Mouse (Mus musculus) gastrocnemius, postnatal 36 days (tissue): ENCODE results near the gene Toe1. TPM values are rescaled to one million over a fixed set of nuclear protein-coding genes. Genes with fewer than 3 reads are reported as not detected.
"Not testable (repeated sequence)": the region's sequence is repeated elsewhere in the genome, so short reads cannot be mapped to it uniquely, and the experiment has no call there.

Experiments
- DNase-seq, 2 experiments: peaks; one replicate each; pipeline ENCODE4 v3.0.0; 2022
- intact Hi-C: fragments of 180-260 bp; cut with DNase I; formaldehyde crosslinking; loops from one replicate; pipeline ENCODE4 v1.15.1; 2025
- long read RNA-seq, 2 experiments: library from polyadenylated mRNA; stranded (forward); transcript quantifications; one replicate each; pipeline ENCODE4 v2.0.0; 2021
- total RNA-seq, 2 experiments: library from RNA; stranded (reverse); gene quantifications; 2 replicates each; pipeline ENCODE4 v1.2.3; 2021

The Toe1 gene
- total RNA-seq, result 1 to 10 TPM; 4.4 TPM
- long read RNA-seq, experiment 1, partial matches to known transcripts, result 0 of 5 reads
- long read RNA-seq, experiment 1, other reads (novel, unspliced or antisense), result 3 of 5 reads
- long read RNA-seq, experiment 2, partial matches to known transcripts, result 6 of 10 reads
- long read RNA-seq, experiment 2, other reads (novel, unspliced or antisense), result 2 of 10 reads

- intact Hi-C loops, result no loop called here
- DNase-seq, result peak; percentile 84 to 93
Measured at GRCm38 (mm10) chr4:116807197-116808129, at the start of gene Toe1, which contains the start of gene Mutyh. Gene Toe1, minus strand, starts transcription at chr4:116807640. Gene Mutyh, plus strand, starts transcription at chr4:116807723.

GRCm38 (mm10) chr4:116857203-116857602, 49.8 kb upstream of the Toe1 start:
- no peak for DNase-seq
- intact Hi-C loops, result no loop called here

GRCm38 (mm10) chr4:116854286-116854685, 46.8 kb upstream of the Toe1 start:
- intact Hi-C loops, result no loop called here
- no peak for DNase-seq

GRCm38 (mm10) chr4:116849901-116850300, 42.5 kb upstream of the Toe1 start:
- intact Hi-C loops, result no loop called here
- no peak for DNase-seq

DNA sequence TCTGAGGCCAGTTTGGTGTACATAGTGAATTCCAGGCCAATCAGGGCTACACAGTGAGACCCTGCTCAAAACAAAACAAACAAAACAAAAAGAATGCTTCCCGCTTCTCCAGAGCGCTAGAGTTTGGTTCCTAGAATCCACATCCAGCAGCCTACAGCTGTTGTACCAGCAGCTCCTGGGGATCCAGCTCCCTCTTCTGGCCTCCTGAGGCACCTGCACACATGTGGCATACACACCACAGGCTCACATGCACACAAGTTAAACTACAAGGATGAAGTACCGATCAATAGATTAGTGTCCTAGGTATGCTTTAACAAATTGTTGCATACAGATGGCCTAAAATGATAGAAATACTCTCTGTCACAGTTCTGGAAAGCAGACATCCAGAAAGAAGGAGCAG, 36.9 kb upstream of the Toe1 start:
- no peak for DNase-seq
- intact Hi-C loops, result no loop called here

- intact Hi-C loops, result no loop called here
- no peak for DNase-seq
Measured at GRCm38 (mm10) chr4:116840841-116841240, 33.4 kb upstream of the Toe1 start.

DNA sequence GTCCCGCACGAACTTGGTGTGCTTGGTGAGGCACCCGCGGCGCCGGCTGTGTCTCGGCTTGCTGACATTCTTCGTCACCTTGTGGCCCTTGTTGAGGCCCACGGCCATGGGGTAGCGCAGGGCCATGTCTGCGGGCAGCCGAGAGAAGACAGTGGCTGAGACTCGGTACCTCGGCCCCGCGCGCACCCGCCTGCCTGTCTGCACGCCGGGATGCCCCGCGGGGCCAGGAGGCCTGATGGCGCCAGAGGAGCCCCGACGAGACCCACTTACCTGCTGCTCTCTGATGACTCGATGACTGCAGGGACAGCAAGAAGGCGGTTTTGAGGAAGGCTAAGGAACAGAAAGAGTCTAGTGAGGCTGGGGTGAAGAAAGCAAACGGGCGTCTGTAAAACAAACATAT, 32.7 kb upstream of the Toe1 start:
- DNase-seq, intact Hi-C loops: not testable (repeated sequence)

GRCm38 (mm10) chr4:116838999-116839398, 31.6 kb upstream of the Toe1 start:
- no peak for DNase-seq
- intact Hi-C loops, result no loop called here

DNA sequence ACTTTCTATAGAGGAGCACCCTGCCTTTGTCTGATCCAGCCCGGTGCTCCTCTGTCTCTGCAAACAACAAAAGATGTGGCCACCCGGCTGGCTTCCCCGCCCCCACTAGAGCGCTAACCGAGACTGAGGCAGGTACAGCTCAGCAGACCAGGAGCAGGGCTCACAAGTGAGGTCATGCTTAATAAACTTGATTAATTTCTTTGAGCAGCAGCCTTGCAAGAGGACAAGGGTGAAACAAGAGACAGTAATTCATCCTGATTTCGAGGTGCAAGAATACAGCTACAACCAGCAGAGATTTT, 22.6 kb upstream of the Toe1 start:
- intact Hi-C loops, result no loop called here

GRCm38 (mm10) chr4:116829364-116830069, 22.1 kb upstream of the Toe1 start:
- DNase-seq, result no peak
- intact Hi-C loops, result loop anchor here (5.0 kb wide), 1 partner anchor 303 kb away; the partner anchor contains the start of gene Plk3

More for the DNA sequence above, 22.6 kb upstream of the Toe1 start:
- no peak for DNase-seq

DNA sequence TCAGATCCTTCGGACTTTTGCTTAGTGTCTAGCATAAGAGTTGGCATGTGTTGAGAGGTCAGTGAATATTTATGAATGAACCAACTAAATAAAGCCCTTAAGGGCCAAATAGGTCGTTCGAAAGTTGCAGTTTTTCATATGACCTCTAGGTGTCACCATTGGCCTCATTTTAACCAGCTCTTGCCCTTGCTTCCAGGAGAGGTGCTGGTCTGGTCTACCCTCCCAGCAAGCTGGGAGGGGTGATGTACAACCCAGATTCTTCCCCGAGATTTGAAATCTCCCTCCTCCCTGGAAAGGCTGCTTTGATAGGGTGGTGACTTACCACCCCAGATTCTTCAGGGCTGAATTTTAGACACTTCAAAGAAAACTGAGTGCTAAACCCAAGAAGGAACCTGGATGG, 20.4 kb upstream of the Toe1 start:
- intact Hi-C loops, result loop anchor here (2.0 to 5.0 kb wide), 2 partner anchors 165 to 304 kb away; partner anchors contain the start of gene Plk3
- no peak for DNase-seq

GRCm38 (mm10) chr4:116824541-116825004, 17.1 kb upstream of the Toe1 start:
- DNase-seq, result peak; percentile 56 to 67
- intact Hi-C loops, result loop anchor here (5.0 kb wide), 1 partner anchor 308 kb away; the partner anchor contains the start of gene Plk3

DNA sequence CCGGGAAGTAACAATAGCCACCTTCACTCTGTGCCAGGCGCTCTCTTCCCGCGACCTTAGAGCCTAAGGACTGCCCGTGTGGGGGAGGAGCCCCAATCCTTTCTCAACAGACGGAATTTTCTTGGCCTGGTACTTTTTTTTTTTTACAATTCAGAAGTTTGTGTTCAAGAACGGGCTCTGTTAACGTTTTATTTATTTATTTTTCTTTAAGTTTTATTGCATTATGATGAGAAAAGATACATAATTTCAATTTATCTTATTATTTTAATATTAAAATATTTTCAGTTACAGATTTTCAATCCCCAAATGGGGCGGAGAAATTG, 14.2 kb upstream of the Toe1 start, which contains the start of gene Hpdl:
Gene Hpdl, minus strand, starts transcription at position 14 of the 323 bp plus-strand sequence.
- DNase-seq, result peak in 1 of 2 experiments; percentile 68
- intact Hi-C loops, result no loop called here

GRCm38 (mm10) chr4:116820902-116821693, 13.7 kb upstream of the Toe1 start:
- DNase-seq, result peak in 1 of 2 experiments; percentile 63
- intact Hi-C loops, result no loop called here

- intact Hi-C loops, result no loop called here
- DNase-seq, result no peak
Measured at GRCm38 (mm10) chr4:116819968-116820901, 12.8 kb upstream of the Toe1 start.

DNA sequence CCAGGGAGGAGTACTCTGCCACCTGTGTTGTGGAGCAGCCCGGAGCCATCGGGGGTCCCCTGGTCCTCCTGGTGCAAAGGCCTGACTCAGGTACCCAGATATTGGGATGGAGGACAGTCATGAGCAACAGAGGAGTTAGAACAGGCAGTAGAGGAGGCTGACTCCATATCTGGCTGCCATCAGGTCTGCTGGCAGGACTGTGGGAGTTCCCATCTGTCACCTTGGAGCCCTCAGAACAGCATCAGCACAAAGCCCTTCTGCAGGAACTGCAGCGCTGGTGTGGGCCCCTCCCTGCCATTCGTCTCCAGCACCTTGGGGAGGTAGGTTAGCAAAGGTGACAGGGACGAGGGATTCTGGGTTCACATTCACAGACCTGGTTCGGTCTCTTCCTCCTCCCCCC, 10.0 kb upstream of the Toe1 start:
- no peak for DNase-seq
- intact Hi-C loops, result no loop called here

GRCm38 (mm10) chr4:116815276-116815675, 7.8 kb upstream of the Toe1 start:
- intact Hi-C loops, result no loop called here
- DNase-seq, result no peak

DNA sequence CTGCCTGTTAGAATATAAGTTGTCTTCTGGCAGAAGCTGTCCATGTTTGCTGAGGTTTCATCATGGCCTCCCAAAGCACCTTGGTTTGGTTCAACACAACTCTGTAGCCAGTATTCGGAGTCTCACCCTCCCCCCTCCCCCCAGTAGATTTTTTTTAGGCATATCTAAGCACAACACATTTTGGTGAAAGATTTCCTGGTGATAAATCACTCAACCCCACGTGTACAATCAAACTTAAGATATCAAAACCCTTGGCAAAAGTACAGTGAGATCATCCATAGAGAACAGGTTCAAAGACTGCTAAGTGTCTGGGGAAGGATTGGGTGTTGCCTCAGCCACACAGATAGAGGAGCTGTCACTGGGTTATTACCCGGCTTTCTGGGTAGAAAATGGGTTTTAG, 3.6 kb upstream of the Toe1 start:
- DNase-seq, result no peak
- intact Hi-C loops, result no loop called here

- intact Hi-C loops, result no loop called here
- DNase-seq, result no peak
Measured at GRCm38 (mm10) chr4:116799901-116800300, 7.5 kb downstream of the Toe1 start.
